Mouse (Mus musculus): ENCODE data around the gene Cyp2d12. TPM values are rescaled to one million over a fixed set of nuclear protein-coding genes. Genes with fewer than 3 reads are reported as not detected.
"Not testable (repeated sequence)": the region's sequence is repeated elsewhere in the genome, so short reads cannot be mapped to it uniquely, and the experiment has no call there.

Cyp2d12 gene
- not detected for total RNA-seq (2021)

- DNase-seq: no peak
Observed at GRCm38 (mm10) chr15:82554531-82555230, at the start of gene Cyp2d12. Gene Cyp2d12, plus strand, starts transcription at chr15:82555072.

DNA sequence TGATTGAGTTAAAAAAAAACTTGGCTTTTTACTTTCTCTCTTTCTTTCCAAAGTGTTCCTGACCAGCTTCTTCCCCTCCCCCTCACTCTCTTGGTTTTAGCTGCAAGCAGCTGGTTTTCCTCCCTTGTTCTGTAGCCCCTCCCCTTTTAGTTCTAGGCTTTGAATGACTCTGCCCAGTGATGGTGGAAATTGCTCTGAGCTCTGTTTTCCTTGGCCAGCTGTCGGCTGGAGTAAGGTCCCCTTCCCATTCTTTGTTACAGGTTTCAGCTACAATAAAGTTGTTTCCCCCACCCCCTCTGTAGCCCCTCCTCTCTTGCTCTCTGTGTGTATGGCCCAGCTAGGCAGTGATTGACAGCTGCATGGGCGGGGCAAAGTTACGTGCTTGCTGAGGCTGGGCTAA lies 47.9 kb upstream of the Cyp2d12 start:
- DNase-seq: no peak

GRCm38 (mm10) chr15:82507740-82508139 lies 47.1 kb upstream of the Cyp2d12 start:
- not testable (repeated sequence) for DNase-seq

GRCm38 (mm10) chr15:82509495-82509894 lies 45.4 kb upstream of the Cyp2d12 start:
- DNase-seq: not testable (repeated sequence)

DNA sequence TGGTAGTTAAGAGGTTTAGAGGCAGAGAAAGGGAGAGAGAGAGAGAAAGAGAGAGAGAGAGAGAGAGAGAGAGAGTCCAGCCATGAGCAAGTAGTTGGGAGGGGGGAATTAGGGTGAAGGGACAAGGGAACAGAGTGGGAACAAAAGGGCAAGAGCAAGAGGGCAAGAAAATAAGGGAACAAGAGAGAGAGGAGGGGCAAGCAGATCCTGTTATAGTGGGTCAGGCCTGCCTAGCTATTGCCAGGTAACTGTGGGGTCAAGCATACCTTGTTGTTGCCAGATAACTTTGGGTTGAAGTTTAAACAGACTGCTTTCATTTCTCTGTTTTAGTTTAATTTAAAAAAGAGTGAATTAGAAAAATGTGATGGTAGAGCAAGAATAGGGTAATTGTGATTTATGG lies 44.4 kb upstream of the Cyp2d12 start:
- DNase-seq: not testable (repeated sequence)

GRCm38 (mm10) chr15:82512111-82512510 lies 42.8 kb upstream of the Cyp2d12 start:
- DNase-seq: not testable (repeated sequence)

GRCm38 (mm10) chr15:82516174-82516573 lies 38.7 kb upstream of the Cyp2d12 start:
- not testable (repeated sequence) for DNase-seq

GRCm38 (mm10) chr15:82527371-82527770 lies 27.5 kb upstream of the Cyp2d12 start:
- DNase-seq: not testable (repeated sequence)

DNA sequence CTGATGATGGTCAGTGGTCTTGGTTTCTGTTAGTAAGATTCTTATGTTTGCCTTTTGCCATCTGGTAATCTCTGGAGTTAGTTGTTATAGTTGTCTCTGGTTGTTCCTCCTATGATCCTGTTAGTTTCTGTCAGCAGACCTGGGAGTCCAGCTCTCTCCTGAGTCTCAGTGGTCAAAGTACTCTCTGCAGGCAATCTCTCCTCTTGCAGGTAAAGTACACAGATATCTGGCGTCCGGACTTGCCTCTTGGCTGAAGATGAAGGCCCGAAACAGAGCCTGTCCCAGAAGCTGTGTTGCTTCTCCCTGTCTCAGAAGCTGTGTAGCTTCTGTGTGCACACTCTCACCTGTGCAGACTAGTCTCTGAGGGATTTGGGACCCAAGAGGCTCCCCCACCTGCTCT lies 22.2 kb upstream of the Cyp2d12 start:
- not testable (repeated sequence) for DNase-seq

DNA sequence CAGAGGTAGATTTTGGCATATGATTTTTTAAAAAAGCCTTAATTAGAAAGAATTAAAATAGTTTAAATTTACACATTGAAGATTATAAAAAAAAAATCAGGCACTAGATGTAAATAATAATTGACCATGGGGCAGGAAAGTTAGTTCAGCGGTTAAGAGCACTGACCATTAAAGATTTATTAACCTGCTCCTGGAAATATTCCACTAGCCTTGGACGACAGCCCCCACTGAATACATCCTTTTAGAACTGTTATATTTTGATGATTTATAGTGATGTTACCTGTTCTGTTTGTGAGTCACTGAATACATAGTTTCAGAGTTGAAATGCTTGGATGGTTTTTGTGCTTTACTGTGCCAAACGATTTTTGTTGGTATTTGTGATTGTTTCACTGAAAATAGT lies 11.9 kb upstream of the Cyp2d12 start:
- not testable (repeated sequence) for DNase-seq

- not testable (repeated sequence) for DNase-seq
Observed at GRCm38 (mm10) chr15:82544561-82544960, 10.3 kb upstream of the Cyp2d12 start.

DNA sequence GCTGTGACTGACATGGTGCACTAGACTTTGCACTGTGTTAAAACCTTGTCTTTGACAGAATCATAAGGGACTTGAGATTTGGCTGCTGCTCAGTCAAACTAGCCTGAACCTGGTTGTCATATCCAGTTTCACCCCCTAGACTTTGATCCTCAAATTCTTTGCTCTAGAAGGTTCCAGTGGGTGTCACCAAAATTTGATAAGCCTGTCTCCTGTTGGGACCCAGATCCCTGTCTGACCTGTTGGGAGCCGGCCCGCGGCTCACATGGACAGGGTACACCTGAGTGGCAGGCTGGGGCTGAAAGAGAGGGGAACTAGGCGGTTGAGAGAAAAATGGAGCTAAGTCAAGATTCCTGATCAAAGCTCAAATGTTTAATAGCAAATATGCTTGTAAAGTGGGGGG lies 7.1 kb upstream of the Cyp2d12 start:
- DNase-seq: not testable (repeated sequence)

GRCm38 (mm10) chr15:82553211-82553610 lies 1.7 kb upstream of the Cyp2d12 start:
- not testable (repeated sequence) for DNase-seq

DNA sequence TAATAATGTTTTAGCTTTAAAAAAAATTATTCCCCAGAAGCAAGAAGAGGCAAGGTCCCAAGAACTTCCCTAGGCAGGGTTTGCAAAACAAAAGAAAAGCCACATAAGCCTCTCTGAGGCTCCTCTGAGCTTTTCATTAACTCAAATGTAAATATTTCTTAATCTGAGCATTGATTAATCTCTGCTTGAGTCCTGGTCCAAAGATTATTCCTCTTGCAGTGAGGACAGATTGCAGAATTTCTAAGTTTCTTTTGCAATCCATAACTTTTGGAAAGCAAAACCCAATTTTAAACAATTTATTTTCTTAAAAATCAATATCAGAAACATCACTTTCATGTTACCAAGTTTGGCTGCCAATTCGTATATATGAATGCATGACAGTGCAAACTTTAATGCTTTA lies 18.0 kb downstream of the Cyp2d12 start:
- DNase-seq: no peak

DNA sequence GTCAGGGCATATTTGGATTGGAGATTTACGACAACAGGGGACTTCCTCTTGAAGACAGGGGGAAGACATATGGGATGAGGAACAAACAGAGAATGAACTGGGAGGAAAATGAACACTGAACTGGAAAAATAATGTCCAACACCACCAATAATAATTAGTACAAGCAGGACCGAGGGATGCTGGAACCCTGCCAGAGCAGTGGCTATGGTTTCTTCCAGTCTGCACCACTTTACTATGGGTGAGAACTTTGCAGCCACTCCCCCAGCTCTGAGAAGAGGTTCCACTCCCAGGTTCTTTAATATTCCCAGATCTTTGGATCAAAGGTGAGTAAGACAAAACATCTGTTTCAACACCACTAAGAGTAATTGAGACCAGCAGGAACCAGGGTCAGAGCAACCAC lies 24.2 kb downstream of the Cyp2d12 start:
- no peak for DNase-seq

DNA sequence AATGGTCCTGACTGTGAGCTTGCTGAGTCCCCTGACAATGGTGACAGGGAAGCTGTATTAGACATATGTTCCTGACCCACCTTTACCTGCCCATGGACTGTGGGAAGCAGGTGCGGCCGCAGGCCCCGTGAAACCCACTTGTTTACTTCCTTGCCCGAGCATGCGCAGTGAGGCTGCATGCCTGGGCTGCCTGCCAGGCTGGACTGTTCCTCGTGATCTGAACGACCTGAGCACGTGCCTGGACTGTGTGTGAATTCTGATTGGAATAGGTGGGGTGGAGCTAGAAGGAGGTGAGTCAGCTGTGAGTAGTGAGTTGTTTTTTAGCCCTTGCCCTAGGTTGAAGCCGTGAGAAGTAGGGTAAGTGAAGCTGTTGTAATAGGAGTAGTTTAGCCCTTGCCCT lies 27.7 kb downstream of the Cyp2d12 start:
- no peak for DNase-seq

Small RNA genes lying within 50 kb of the gene (microRNA-seq; reads per million reads assigned to microRNA genes)
- gene Gm27924 (0 reads per million in 2 experiments), gene Gm28023 (0 reads per million in 2 experiments)

Other genes starting within 250 kb of the Cyp2d12 start
- 10 to 100 TPM; 32.8 to 38.9 TPM for gene Naga, start 216.1 kb upstream of the Cyp2d12 start, total RNA-seq (2021)
- under 1 TPM; 0.27 to 0.40 TPM for gene Pheta2, start 216.1 kb upstream of the Cyp2d12 start, total RNA-seq (2021)
- 100 to 1,000 TPM; 138 to 139 TPM for gene Smdt1, start 216.1 kb upstream of the Cyp2d12 start, total RNA-seq (2021)
- 100 to 1,000 TPM; 203 to 209 TPM for gene Ndufa6, start 200.8 kb upstream of the Cyp2d12 start, total RNA-seq (2021)
- 10 to 100 TPM; 40.9 to 47.4 TPM for gene Cyp2d22, start 174.8 kb upstream of the Cyp2d12 start, total RNA-seq (2021)
- gene Cyp2d11, start 161.1 kb upstream of the Cyp2d12 start, total RNA-seq (2021): not detected
- not detected for gene Cyp2d10, start 147.9 kb upstream of the Cyp2d12 start, total RNA-seq (2021)
- not detected for gene Cyp2d9, start 121.6 kb upstream of the Cyp2d12 start, total RNA-seq (2021)
- not detected for gene Cyp2d34, start 65.9 kb downstream of the Cyp2d12 start, total RNA-seq (2021)
- not detected for gene Cyp2d40, start 209.1 kb downstream of the Cyp2d12 start, total RNA-seq (2021)
- gene Cyp2d26, start 239.2 kb downstream of the Cyp2d12 start, total RNA-seq (2021): not detected